17 mouse cellular contexts compared by ENCODE assay signal in the genomic region with DNA sequence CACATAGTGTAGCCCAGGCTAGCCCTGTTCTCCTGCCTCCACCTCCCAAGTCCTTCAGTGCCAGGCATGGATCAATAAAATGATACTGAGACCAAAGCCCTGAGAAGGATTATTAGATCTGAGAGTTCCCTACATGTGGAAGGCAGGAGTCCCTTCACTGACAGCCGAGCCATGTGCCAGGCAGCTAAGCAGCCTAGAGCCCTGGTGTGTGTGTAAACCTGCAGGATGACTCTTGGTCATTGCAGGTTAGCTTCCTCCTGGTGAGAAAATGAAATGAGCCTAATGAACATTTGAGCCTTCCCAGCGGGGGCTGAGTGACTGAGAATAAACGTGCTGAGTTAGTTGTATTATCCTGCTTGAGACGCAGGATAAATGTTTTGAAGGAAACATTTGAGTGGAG. TPM values are rescaled to one million over a fixed set of nuclear protein-coding genes. Genes with fewer than 3 reads are reported as not detected.
DNase-seq lines count a peak whose midpoint lies in the region; TF ChIP-seq lines count a peak whose summit lies in the region.
"Had no signal": no experiment of that assay in that cellular context is flagged by ENCODE, and none has a peak within 500 bp of the region (broad histone marks: within the 10 kb centered on the region; RNA-seq: fewer than 3 reads in every experiment).

No protein-coding gene starts in this region.

- H3K4me1 ChIP-seq in cerebellum, adult 2 months (ENCODE audit: control insufficient read depth, insufficient read depth, low read length), result peaks cover 11% of the 10 kb centered on the region
- peaks cover 9% of the 10 kb centered on the region; the same call in 1 of the 2 replicates for H3K4me1 ChIP-seq in embryonic facial prominence, embryonic 10.5 days

- no peaks in the 10 kb centered on the region for H3K9me3 ChIP-seq in embryonic facial prominence, embryonic 10.5 days
- H3K9me3 ChIP-seq: embryonic facial prominence, embryonic 15.5 days; forebrain, embryonic 10.5 days; hindbrain, embryonic 15.5 days had no signal

- no peak for TF ChIP-seq CTCF in gastrocnemius, adult 2 months (IDR thresholded peaks at IDR 0.05)
- TF ChIP-seq CTCF in cerebellum, adult 2 months (IDR thresholded peaks at IDR 0.05; ENCODE audit: borderline replicate concordance, insufficient read depth, low read depth, low read length), result no peak

- H3K4me3 ChIP-seq in gastrocnemius, adult 2 months, result peak overlapping the region; percentile 58
- H3K4me3 ChIP-seq in cerebellum, adult 2 months (replicated peaks; ENCODE audit: insufficient read depth, low read depth, low read length), result no peak overlapping the region
- no peak overlapping the region for H3K4me3 ChIP-seq in embryonic facial prominence, embryonic 10.5 days
- H3K4me3 ChIP-seq: embryonic facial prominence, embryonic 15.5 days; erythroblast, embryonic 14.5 days; forebrain, embryonic 10.5 days; hindbrain, embryonic 15.5 days had no signal

- peak overlapping the region; percentile 92 for H3K27ac ChIP-seq in gastrocnemius, adult 2 months
- H3K27ac ChIP-seq in cerebellum, adult 2 months (ENCODE audit: insufficient read depth, low read length), result no peak overlapping the region
- no peak overlapping the region for H3K27ac ChIP-seq in embryonic facial prominence, embryonic 10.5 days (replicated peaks)
- H3K27ac ChIP-seq: embryonic facial prominence, embryonic 15.5 days; forebrain, embryonic 10.5 days; hindbrain, embryonic 15.5 days; kidney, postnatal 0 days had no signal

- H3K36me3 ChIP-seq in embryonic facial prominence, embryonic 10.5 days (replicated peaks), result peaks cover 11% of the 10 kb centered on the region; the same call in 1 of the 2 replicates
- H3K36me3 ChIP-seq: embryonic facial prominence, embryonic 15.5 days; hindbrain, embryonic 15.5 days had no signal

- intact Hi-C loops in gastrocnemius, adult 2 months (cut with DNase I), result loop anchor here (2.0 kb wide), 1 partner anchor 25 kb away; no protein-coding TSS in a partner anchor
- intact Hi-C loops in gastrocnemius, postnatal 14 days (cut with DNase I; ENCODE audit: low total_unique reads), result no loop called here

- TF ChIP-seq POLR2A in cerebellum, adult 2 months (IDR thresholded peaks at IDR 0.05; ENCODE audit: borderline replicate concordance, insufficient read depth, low read length), result no peak

- DNase-seq in gastrocnemius, adult 2 months, result no peak
- DNase-seq in gastrocnemius, postnatal 14 days, result no peak
- DNase-seq in cerebellum, adult 2 months, result peak; percentile 41 to 52
- DNase-seq in cerebellum, adult 9-10 months, result peak; percentile 48
- DNase-seq in cerebellum, postnatal 25 days, result peak; percentile 35 to 45
- no peak for DNase-seq in embryonic facial prominence, embryonic 10.5 days (ENCODE audit: low spot score)
- DNase-seq in kidney, adult 8-10 months, result no peak
- DNase-seq: adrenal gland, adult 2 months; adrenal gland, postnatal 25 days; gastrocnemius, postnatal 10 days; heart, postnatal 10 days; kidney, adult 9 months had no signal

- no peaks in the 10 kb centered on the region for H3K27me3 ChIP-seq in cerebellum, adult 2 months (ENCODE audit: control insufficient read depth, insufficient read depth, low read length)
- no peaks in the 10 kb centered on the region for H3K27me3 ChIP-seq in embryonic facial prominence, embryonic 10.5 days (replicated peaks; ENCODE audit: low read depth, poor library complexity, severe bottlenecking)
- H3K27me3 ChIP-seq: embryonic facial prominence, embryonic 15.5 days; hindbrain, embryonic 15.5 days had no signal

- 21% methylated on average over 4 of the region's 4 CpGs for WGBS in cerebellum, adult 2 months
- WGBS in embryonic facial prominence, embryonic 10.5 days, result 81% methylated on average over 4 of the region's 4 CpGs

RNA-seq across cellular contexts. Expression of gene B3galnt1, which starts 49.2 kb away (rescaled TPM):
- total RNA-seq in gastrocnemius, adult 2 months (2021), result 1 to 10 TPM; 1.5 to 2.0 TPM
- total RNA-seq in gastrocnemius, postnatal 14 days (2021), result 1 to 10 TPM; 3.7 to 6.7 TPM
- 34.3 and 36.2 TPM in 2 replicates for polyA plus RNA-seq in cerebellum, adult 2 months (2012; rRNA removed)
- polyA plus RNA-seq in embryonic facial prominence, embryonic 10.5 days (2016; fragmentation: Nextera tagmentation; extraction: Ambion mirVana), result 24.4 and 25.2 TPM in 2 replicates
- polyA plus RNA-seq: erythroblast, embryonic 14.5 days had no signal

Comparison
In these comparisons a context has a peak if more than half of its experiments do, and no peak if none do; other contexts are left out.
1. DNase-seq: peak in cerebellum, adult 2 months (2 of 2), cerebellum, adult 9-10 months (single experiment) and cerebellum, postnatal 25 days (2 of 2); none in gastrocnemius, adult 2 months (single experiment), gastrocnemius, postnatal 14 days (single experiment), embryonic facial prominence, embryonic 10.5 days (single experiment) and kidney, adult 8-10 months (0 of 2).